Mouse (Mus musculus): ENCODE data around the gene Unc13d. TPM values are rescaled to one million over a fixed set of nuclear protein-coding genes. Genes with fewer than 3 reads are reported as not detected.
"Not testable (repeated sequence)": the region's sequence is repeated elsewhere in the genome, so short reads cannot be mapped to it uniquely, and the experiment has no call there.

Unc13d gene
- total RNA-seq, 1 experiment from 2014 or later = 0.79 TPM

DNA sequence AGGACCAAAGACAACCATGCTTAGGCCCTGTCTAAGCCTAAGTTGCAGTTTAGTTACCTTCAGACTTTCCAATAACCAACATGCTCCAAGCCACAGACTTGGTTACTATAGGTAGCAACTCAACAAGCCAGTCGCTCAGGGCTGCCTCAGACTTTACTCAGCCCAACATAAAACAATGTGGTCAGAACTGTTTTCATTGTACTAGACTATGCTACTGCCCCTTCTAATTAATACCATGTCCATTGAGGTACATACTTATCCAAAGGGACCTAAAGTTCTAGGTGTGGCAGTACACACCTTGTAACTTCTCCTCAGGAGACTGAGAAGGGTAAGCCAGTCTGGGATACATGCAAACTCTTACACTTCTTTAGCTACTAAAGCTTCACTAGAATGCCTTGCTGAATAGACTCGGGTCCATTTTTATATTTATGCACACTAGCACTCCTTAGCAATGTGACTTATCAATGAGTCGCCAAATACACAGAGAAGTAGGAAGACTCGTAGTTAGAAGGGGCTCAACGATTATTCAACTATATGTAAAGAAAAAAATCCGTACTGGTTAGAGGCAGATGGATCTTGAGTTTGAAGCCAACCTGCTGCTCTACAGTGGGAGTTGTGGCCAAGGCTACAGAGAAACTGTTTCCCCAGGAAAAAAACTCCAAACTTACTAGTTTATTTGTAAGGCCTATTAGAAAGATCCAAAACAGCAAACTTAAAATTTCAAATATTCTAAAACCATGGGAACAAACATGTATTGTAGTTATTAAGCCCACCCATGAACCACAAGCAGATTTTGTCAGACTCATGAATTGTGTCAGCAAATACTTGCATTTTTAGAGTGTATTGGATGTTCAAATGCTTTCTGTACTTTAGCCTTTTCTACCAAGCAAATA, 56.2 kb downstream of the Unc13d start:
- no peak for DNase-seq

DNA sequence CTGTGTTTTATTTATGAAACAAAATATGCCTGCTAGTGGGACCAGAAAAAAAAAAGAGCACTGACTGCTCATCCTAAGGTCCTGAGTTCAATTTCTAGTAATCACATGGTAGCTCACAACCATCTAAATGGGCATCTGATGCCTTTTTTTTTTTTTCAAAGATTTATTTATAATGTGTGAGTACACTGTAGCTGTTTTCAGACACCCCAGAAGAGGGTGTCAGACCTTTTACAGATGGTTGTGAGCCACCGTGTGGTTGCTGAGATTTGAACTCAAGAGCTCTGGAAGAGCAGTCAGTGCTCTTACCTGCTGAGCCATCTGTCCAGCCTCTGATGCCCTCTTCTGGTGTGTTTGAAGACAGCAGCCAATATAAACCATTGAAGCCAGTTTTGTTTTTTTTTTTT, 57.2 kb downstream of the Unc13d start:
- no peak for DNase-seq

DNA sequence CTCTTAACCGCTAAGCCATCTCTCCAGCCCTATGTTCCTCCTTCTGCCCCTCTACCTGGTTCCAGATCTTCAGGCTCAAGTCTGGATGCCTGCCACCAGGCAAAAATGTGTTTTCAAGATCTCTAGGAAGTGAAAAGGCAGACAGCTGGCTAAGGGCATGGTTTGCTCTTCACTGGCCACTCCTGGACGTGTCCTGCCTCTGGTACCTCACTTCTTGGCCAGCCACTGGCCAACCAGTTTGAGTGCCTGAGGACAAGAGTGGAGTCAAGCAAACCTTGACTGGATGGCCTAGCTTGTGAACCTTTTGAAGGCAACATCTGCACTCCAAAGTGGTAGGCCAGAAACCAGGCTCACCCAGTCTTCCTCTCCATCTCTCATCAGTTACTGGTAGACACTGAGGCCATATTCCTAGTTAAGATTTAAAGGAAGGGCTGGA, 57.8 kb downstream of the Unc13d start:
- DNase-seq = no peak

DNA sequence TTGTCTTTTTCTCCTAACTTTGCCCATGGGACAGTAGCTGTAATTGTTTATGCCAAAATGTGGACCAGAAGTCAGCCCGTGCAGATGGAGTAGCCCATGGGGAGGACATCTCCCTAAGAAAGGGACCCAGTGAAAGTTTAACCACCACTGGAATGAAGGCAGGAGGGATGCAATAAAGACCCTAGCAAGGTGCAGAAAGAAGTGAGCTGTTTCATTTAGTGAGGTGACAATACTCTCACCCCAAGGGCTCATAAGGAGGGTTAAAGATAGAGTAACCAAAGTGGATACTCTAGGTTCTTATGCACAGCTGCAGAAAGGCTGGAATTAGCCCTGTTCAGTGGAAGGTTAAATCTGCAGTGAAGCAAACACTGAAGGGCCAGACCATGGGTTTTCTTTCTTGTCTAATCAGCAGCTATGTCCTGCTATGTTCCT, 58.4 kb downstream of the Unc13d start:
- no peak for DNase-seq

DNA sequence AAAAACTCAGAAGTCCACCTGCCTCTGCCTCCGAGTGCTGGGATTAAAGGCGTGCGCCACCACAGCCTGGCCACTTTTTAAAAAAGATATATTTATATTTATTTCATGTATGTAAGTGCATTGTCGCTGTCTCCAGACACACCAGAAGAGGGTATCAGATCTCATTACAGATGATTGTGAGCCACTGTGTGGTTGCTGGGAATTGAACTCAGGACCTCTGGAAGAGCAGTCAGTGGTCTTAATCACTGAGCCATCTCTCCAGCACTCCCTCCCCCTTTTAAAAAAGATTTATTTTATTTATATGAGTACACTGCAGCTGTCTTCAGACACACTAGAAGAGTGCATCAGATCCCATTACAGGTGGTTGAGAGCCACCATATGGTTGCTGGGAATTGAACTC, 58.9 kb downstream of the Unc13d start:
- DNase-seq = not testable (repeated sequence)

DNA sequence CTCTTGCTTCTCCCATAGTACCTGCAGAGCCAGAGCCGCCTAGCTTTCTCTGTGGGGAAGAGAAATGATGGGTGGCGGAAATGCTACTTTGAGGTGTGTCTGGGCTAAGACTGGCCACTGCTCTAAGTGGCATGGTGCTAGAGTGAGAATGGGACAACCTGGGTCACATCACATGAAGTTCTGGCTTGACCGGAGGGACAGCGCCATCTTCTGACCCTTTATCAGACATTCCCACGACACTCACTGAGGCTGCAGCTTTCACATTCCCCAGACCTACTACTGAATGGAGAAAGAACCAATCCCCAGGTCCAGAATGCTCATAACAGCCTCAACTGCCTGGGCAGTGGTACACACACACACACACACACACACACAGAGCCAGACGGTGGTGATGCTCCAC, 59.7 kb downstream of the Unc13d start:
- no peak for DNase-seq

DNA sequence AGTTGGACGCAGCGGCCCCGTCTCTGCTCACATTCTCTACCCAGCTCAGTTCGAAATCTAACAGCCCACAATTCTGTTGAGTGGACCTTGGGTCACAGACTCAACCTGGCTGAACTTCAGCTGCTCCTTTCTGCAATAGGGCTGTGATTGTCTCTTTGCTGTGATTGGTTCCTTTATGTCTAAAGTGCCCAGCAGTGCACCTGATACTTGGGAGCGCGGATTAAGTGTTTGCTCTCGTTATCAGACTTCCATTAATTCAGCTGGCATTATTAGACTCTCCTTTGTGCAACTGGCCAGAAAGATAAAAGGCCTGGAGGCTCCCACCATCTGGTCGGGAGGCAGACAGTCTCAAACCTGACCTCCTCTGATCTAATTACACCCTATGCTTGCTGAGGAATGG, 62.9 kb downstream of the Unc13d start:
- no peak for DNase-seq

DNA sequence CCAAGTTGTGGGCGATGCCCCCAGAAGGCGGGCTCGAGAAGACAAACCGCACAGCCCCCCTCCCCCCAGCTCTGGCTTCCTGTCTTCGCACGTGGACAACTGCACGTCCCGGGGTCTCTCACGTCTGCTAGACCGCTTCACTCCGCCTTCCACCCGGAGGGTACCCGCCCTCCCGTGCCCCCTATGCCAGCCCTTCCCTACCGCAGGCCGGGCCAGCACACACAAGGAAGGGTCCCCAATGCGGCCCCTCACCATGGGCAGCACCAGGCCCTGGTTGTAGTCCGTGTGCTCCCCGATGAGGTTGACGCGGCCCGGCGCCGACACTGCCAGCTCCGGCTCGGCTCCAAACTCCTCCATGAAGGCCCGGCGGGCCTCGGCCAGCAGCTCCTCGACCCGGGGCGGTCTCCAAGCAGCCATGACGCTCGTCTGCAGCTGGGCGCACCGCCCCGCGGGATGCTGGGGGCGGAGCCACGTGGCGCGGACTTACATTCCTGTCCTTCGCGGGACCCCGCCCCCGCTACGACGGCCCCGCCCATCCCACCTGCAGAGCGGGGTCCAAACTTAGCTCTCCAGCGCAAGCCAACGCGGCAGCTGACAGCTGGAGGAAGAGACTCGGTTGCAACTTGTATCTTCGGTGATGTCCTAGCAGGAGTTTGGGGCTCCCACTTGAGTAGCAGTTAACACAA, 65.4 kb downstream of the Unc13d start, which contains the start of gene Galk1:
TSS of gene Galk1 (minus strand) at position 458 of the 686 bp plus-strand sequence.
- peak; percentile 90 for DNase-seq

Other genes with a start within 250 kb of the Unc13d start
- gene Myo15b, start 219.6 kb downstream of the Unc13d start, total RNA-seq (2021) = 0.36 TPM in 1 of 2 replicates, not detected in the other
- 0.73 TPM in 1 of 2 replicates, not detected in the other for gene Smim5, start 178.0 kb downstream of the Unc13d start, total RNA-seq (2021)
- not detected in 2 replicates for gene Smim6, start 165.9 kb downstream of the Unc13d start, total RNA-seq (2021)
- 32.0 and 41.3 TPM in 2 replicates for gene Sap30bp, start 144.7 kb downstream of the Unc13d start, total RNA-seq (2021)
- 31.4 and 37.1 TPM in 2 replicates for gene Recql5, start 144.5 kb downstream of the Unc13d start, total RNA-seq (2021)
- 2.0 and 4.1 TPM in 2 replicates for gene Itgb4, start 103.3 kb downstream of the Unc13d start, total RNA-seq (2021)
- gene Galk1, start 65.2 kb downstream of the Unc13d start, total RNA-seq (2021) = 31.8 and 49.7 TPM in 2 replicates
- gene H3f3b, start 50.0 kb downstream of the Unc13d start, total RNA-seq (2021) = 265 and 377 TPM in 2 replicates
- gene Unk, start 47.6 kb downstream of the Unc13d start, total RNA-seq (2021) = 25.8 and 27.4 TPM in 2 replicates
- 189 and 195 TPM in 2 replicates for gene Wbp2, start 9.0 kb upstream of the Unc13d start, total RNA-seq (2021)
- 17.1 and 20.2 TPM in 2 replicates for gene Trim47, start 49.2 kb upstream of the Unc13d start, total RNA-seq (2021)
- 12.2 and 12.9 TPM in 2 replicates for gene Trim65, start 53.2 kb upstream of the Unc13d start, total RNA-seq (2021)
- 86.5 and 103 TPM in 2 replicates for gene Mrpl38, start 60.9 kb upstream of the Unc13d start, total RNA-seq (2021)
- gene Fbf1, start 90.2 kb upstream of the Unc13d start, total RNA-seq (2021) = 47.4 and 53.0 TPM in 2 replicates
- gene Ten1, start 120.9 kb upstream of the Unc13d start, total RNA-seq (2021) = 21.5 and 27.1 TPM in 2 replicates
- 182 and 184 TPM in 2 replicates for gene Acox1, start 121.1 kb upstream of the Unc13d start, total RNA-seq (2021)
- 1.00 and 1.5 TPM in 2 replicates for gene Evpl, start 160.1 kb upstream of the Unc13d start, total RNA-seq (2021)
- 68.1 and 70.9 TPM in 2 replicates for gene Srp68, start 196.3 kb upstream of the Unc13d start, total RNA-seq (2021)
- gene Galr2, start 203.0 kb upstream of the Unc13d start, total RNA-seq (2021) = not detected in 2 replicates
- 53.6 and 77.1 TPM in 2 replicates for gene Exoc7, start 229.3 kb upstream of the Unc13d start, total RNA-seq (2021)

Data from adrenal gland, postnatal 25 days (tissue).